Mouse (Mus musculus) hematopoietic stem cell, adult 5-6 weeks (primary cell): ENCODE results near the gene Zfp316. TPM values are rescaled to one million over a fixed set of nuclear protein-coding genes. Genes with fewer than 3 reads are reported as not detected.

Source experiments
- ATAC-seq, 2 experiments: fragments of 125-278 bp in 1 of 2; replicated peaks in 1 of 2; 2 replicates each; pipeline ENCODE4 v1.8.0; 2016 to 2017; ENCODE audit warnings: inconsistent platforms in 2 of 2, mild to moderate bottlenecking in 2 of 2, moderate number of reproducible peaks in 2 of 2, low read depth in 1 of 2, moderate TSS enrichment in 1 of 2; ENCODE audit not compliant: low FRiP score in 2 of 2, poor library complexity in 2 of 2, severe bottlenecking in 2 of 2, insufficient read depth in 1 of 2, low TSS enrichment in 1 of 2
- total RNA-seq: library from RNA; stranded (forward); fragments of 172-1452, 232-1000 nt; gene quantifications from 2 replicates; pipeline ENCODE4 v1.2.3, GENCODE M21; 2017

The Zfp316 gene
- total RNA-seq, 1 experiment from 2014 or later: 8.0 TPM

DNA sequence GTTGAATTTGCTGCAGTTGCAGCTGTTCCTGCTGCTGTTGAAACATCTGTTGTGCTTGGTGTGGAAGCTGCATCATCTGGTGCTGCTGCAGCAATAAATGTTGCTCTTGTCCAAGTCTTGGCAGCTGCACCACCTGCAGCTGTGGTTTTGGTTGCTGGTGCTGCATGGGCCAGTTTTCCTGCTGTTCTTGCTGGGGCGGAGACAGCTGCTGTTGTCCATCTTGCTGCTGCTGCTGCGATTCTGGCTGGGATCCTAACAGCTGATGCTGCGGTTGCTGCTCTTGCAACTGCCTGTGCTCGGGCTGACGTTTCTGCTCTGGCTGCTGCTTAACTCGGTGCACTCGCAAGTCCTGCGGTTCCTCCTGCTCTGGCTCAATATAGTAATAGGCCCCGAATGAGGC, 19.5 kb upstream of the Zfp316 start:
- ATAC-seq: no peak

DNA sequence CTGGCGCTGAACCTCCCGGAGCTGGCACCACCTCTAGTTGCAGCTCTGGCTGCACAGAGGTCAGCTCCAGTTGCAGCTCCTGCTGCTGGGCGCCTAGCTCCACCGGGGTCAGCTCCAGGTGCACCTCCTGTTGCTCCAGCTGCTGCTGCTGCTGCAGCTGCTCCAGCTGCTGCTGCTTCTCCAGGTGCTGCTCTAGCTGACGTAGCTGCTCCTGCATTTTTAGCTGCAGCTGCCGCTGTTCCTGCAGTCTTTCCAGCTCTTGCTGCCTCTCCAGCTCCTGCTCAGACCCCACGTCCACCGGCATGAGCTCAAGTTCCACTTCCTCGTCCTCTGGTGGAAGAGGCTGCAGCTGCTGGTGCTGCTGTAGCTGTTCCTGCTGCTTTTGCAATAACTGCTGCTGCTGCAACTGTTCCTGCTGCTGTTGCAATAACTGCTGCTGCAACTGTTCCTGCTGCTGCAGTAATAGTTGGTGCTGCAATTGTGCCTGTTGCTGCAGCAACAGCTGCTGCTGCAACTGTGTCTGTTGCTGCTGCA, 18.6 kb upstream of the Zfp316 start:
- ATAC-seq: peak in 1 of 2 experiments; percentile 33; a peak in 1 of 4 replicates

DNA sequence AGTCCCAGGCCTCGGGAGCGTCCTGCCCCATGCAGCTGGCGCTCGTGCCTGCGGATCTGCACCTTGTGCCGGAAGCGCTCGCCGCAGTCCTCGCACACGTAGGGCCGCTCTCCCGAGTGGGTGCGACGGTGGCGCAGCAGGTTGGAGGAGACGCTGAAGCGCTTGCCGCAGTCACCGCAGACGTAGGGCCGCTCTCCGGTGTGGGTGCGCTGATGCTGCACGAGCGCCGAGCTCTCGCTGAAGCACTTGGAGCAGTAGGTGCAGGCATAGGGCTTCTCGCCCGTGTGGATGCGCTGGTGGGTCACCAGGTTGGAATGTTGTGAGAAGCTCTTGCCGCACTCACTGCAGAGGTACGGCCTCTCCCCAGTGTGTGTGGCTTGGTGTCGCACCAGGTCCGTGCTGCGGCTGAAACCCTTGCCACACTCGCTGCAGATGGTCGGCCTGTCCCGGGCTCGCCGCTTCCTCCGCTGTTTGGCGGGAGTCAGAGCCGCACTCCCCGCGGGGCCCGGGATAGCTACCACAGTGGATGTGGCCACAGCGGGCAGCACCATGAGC, 18.0 kb upstream of the Zfp316 start:
- ATAC-seq: peak; percentile 52 to 53; a peak in 3 of 4 replicates

DNA sequence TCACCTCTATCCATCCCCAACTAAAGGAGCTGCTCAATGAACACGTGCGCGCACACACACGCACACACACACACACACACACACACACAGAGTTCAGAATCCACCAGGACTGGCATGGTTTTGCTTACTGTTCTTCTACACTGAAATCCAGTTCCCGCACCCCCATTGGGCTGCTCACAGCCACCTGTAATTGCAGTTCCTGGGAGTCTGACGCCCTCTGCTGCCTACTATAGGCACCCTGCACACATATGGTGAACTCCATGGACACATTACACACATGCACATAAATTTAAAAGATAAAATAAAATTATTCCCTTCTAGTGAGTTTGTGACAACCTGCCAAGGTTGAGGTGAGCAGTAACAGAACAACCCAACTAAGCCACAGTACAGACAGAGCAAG, 14.9 kb upstream of the Zfp316 start:
- ATAC-seq: no peak

DNA sequence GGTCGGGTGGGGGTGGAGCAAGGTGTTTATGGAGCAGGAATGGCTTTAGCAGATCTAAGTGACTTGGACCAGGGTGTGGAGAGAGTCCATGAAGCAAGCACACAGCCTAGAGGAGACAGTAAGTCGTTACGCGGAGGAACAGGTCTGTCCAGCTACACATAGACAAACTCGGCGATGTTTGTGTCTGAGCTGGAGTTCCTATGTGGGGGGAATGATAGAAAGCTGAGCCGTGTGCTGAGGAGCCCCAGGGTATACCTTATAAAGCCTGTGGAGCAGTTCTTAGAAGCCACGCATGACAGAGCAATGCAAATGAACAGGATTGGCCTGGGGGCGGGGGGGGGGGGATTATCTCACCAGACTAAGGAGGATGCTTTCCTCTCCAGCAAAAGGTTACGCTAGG, 9.4 kb upstream of the Zfp316 start:
- no peak for ATAC-seq

- ATAC-seq: no peak
These were observed 5.9 kb upstream of the Zfp316 start for GRCm38 (mm10) chr5:143275761-143276160.

- ATAC-seq: peak; percentile 62 to 77
These were observed 2.9 kb upstream of the Zfp316 start for GRCm38 (mm10) chr5:143272540-143273330.

DNA sequence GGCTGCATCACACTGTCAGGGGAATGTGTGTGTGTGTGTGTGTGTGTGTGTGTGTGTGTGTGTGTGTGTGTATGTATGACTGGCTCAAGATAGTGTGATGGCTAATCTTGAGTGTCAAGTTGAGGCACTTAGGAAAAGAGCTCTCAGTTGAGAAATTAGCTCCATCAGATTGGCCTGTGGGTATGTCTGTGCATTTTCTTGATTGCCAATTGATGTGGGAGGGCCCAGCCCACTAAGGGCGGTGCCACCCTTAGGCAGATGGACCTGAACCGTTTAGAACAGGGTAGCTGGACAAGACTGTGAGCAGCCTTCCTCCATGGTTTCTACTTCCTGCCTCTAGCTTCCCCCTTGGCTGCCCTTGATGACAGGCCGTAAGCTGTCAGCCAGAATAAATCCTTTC, 2.3 kb upstream of the Zfp316 start:
- peak; percentile 1 to 23; a peak in 1 of 4 replicates for ATAC-seq

DNA sequence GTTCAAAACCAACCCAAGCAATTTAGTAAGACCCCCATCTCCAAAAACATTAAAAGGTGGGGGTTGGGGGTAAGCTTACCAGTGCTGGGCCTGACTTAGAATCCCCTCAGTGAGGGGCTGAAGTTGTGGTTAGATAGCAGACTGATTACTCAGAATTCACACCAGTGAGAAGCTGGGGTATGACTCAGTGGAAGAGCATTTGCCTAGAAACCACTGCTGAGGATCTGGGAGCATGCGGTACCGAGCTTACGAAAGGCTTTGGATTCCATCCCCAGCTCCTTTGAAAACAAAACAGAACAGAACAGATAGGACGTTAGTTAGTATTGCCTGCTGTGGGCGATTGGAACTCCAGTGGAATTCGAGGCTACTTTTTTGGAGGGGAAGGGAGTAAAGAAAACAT, 1.8 kb upstream of the Zfp316 start:
- ATAC-seq: no peak

DNA sequence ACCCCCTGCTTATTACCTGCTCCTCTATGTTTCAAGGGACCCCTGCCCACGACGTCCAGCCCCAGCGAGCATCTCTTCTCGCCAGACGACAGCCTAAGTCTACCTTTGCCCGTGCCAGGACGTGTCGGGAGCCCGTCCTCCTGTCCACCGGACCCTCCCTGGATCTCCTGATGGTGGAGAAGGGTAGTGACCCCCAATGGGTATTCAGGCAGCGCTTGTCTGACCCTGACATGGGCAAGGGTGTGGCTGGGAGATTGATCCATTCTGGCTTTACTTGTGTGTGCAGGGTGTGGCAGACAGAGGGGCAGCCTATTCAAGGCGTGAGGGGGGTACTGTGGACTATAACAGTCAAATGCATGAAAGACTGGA, 313 bp upstream of the Zfp316 start:
- ATAC-seq: no peak

- no peak for ATAC-seq
These were observed 848 bp downstream of the Zfp316 start for GRCm38 (mm10) chr5:143268985-143269362.

- ATAC-seq: no peak
These were observed 3.0 kb downstream of the Zfp316 start for GRCm38 (mm10) chr5:143266794-143267193.

DNA sequence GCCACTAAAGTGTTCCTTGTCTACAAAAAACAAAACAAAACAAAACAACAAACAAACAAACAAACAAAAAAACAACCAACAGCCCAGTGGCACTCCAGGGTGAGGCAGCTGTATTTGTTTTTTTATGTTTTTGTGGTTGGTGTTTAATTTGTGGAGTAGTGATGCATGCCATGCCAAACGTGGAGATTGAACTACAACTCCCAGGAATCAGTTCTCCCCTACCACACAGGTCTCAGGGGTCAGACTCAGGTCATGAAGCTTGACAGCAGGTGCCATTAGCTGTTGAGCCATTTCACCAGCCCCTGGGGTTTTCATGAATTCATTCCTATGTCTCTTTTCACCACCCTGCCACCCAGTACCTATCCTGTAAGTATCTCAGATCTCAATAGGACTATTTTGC, 4.4 kb downstream of the Zfp316 start:
- no peak for ATAC-seq

DNA sequence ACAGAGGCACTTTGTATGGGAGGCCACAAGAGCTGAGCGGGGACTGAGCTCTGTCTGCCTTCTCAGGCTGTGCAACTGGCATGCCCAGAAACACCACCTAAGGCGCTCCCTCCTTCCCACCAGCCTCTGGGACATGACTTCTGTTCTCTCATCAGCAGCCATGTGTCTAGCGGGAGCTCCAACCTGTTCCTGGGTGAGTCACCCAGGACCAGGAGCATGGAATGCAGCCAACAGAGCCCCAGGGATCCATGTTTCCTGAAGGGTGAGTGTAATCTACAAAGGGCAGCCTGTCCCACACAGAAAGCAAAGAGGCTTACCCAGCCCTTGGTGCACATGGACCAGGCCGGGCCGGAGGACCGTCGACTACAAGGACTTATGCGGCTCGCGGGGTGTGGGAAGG, 5.1 kb downstream of the Zfp316 start:
- ATAC-seq: no peak

GRCm38 (mm10) chr5:143261636-143262035, 8.2 kb downstream of the Zfp316 start:
- ATAC-seq: no peak

DNA sequence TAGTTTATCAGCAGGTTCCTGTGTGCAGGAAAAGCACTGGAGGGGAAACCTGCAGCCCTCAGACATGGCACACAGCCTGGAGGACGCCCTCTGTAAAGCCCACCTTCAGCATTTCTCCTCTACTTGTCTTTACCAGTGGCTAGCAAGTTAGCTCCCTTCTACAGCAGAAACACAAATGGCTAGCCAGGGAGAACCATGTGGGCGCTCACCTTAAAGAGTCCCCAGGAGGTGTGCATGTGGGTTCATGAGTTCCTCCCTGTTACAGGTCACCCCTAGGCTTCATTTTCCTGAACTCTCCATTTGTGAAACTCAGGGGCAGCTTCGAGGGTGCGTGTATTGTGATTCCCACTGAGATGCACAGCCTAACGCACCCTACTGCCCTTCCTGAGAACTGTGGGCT, 14.0 kb downstream of the Zfp316 start:
- ATAC-seq: no peak

DNA sequence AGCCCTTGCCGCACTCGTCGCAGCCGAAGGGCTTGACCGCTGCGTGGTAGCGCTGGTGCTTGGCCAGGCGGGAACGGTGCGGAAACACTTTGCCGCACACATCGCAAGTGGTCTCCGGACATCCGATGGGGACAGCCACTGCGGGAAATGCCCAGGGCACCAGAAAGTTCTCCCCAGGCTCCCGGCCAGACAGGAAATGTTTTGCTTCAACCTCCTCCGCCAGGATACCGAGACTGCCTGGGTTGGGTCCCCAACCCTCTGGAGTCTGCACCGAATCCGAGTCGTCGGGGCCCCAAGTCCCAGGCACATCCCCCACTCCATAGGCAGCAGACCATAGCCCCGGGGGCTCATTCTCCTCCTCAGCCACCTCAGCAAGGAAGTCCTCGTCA, 14.7 kb downstream of the Zfp316 start:
- ATAC-seq: no peak

DNA sequence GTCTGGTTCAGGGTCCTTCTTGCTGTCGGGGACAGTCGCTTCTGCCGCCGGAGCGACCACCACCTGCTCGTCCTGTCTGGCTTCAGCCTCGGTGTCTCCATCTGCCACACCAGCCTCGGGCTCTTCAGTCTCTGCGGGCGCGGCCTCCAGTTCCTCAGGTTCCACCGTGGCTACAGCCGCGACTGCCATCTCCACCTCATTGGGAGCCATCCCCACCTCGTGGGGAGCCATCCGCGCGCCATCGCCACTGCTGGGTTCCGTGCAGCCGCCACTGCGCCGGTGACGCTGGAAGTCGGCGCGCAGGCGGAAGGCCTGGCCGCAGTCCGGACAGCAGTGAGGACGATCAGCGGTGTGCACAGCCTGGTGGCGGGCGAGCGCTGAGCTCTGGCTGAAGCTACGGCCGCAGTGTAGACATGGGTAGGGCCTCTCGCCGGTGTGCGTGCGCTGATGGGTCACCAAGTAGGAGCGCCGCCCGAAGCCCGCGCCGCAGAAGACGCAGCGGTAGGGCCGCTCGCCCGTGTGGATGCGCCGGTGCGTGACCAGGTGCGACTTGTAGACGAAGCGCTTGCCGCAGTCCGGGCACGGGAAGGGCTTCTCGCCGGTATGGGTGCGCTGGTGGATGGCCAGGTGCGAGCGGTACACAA, 15.2 kb downstream of the Zfp316 start:
- no peak; a peak in 1 of 4 replicates for ATAC-seq
